Mouse (Mus musculus) testis, adult 2 months (tissue): ENCODE measurements at regions not wholly inside any gene's neighbourhood (a gene's known extent, or its start where the extent isn't known, plus 50 kb on each side); places are given as distances from the start of the nearest gene placed in this dataset.

ENCODE experiments used
- CTCF ChIP-seq: fragments of 200-500 bp; IDR thresholded peaks from 2 replicates; pipeline ENCODE4 v1.5.1; 2012; ENCODE audit warnings: low read depth, mild to moderate bottlenecking, inconsistent platforms, low read length, moderate library complexity; ENCODE audit not compliant: control insufficient read depth, insufficient read depth, insufficient replicate concordance
- POLR2A ChIP-seq: fragments of 200-500 bp; IDR thresholded peaks from 2 replicates; pipeline ENCODE4 v1.6.1; 2012; ENCODE audit warnings: low read depth, mild to moderate bottlenecking, inconsistent platforms, low read length, moderate library complexity; ENCODE audit not compliant: control insufficient read depth

DNA sequence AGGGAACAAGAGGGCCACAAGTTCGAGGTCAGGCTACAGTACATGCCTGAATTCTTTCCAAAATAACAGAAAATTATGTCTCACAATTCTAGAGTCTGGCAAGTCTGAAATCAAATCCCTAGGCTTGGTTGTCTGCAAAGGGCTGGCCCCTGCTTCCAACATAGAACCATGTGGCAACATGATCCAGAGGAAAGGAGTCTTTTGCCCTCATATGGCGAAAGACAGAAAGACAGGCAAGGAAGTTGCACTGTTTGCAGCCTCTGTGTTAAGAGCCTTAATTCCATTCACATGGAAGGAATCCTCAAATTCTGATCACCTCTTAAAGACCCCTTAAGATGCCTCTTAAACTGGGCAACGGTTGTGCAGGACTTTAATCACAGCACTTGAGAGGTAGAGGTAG, 123.7 kb upstream of the Actbl2 start:
- TF ChIP-seq POLR2A (no peak), CTCF (no peak)
